ENCODE assay signal across 8 mouse cellular contexts in genomic region chr15:102470183-102470604, GRCm38 (mm10). TPM values are rescaled to one million over a fixed set of nuclear protein-coding genes. Genes with fewer than 3 reads are reported as not detected.
DNase-seq lines count a peak whose midpoint lies in the region; ATAC-seq and TF ChIP-seq lines count a peak whose summit lies in the region.

Gene Pcbp2, plus strand, starts transcription at chr15:102470539.

- ATAC-seq in cerebellum, adult (ENCODE audit: insufficient number of reproducible peaks, low FRiP score, low TSS enrichment) = peak; percentile 99
- ATAC-seq in forebrain, embryonic 13.5 days = peak; percentile 99
- peak; percentile 97 for ATAC-seq in liver, postnatal 0 days
- peak; percentile 99 for ATAC-seq in neural tube, embryonic 14.5 days (ENCODE audit: low read depth)

- H3K27ac ChIP-seq in ES-Bruce4 (ENCODE audit: insufficient read depth, low read length) = peak within 1 kb of the TSS; percentile 62
- H3K27ac ChIP-seq in forebrain, embryonic 13.5 days = peak within 1 kb of the TSS; percentile 97
- peak within 1 kb of the TSS; percentile 98 for H3K27ac ChIP-seq in liver, postnatal 0 days (ENCODE audit: low read depth)
- peak within 1 kb of the TSS; percentile 93 for H3K27ac ChIP-seq in neural tube, embryonic 14.5 days (ENCODE audit: low read depth, low read length)

- under 1% methylated on average over 35 of the region's 40 CpGs for WGBS in forebrain, embryonic 13.5 days
- WGBS in large intestine, adult 2 months = under 1% methylated on average over 33 of the region's 40 CpGs
- 3% methylated on average over 34 of the region's 40 CpGs for WGBS in liver, postnatal 0 days (ENCODE audit: insufficient replicate concordance)
- WGBS in neural tube, embryonic 14.5 days = 1% methylated on average over 33 of the region's 40 CpGs

- H3K9ac ChIP-seq in ES-Bruce4 (ENCODE audit: low read depth, poor library complexity, severe bottlenecking) = peak within 1 kb of the TSS; percentile 96
- peak within 1 kb of the TSS; percentile 97 for H3K9ac ChIP-seq in forebrain, embryonic 13.5 days
- peak within 1 kb of the TSS; percentile 97 for H3K9ac ChIP-seq in liver, postnatal 0 days (replicated peaks)
- H3K9ac ChIP-seq in neural tube, embryonic 14.5 days (replicated peaks; ENCODE audit: low read depth, low read length) = peak within 1 kb of the TSS; percentile 90

- TF ChIP-seq EP300 in ES-Bruce4 (IDR thresholded peaks at IDR 0.05; ENCODE audit: insufficient read depth, low read depth, low read length) = 0 out of 2 replicates have a peak, but pooled peaks have one; percentile 38
- TF ChIP-seq EP300 in liver, postnatal 0 days (IDR thresholded peaks at IDR 0.05; ENCODE audit: low read depth) = peak; percentile 62

- H3K9me3 ChIP-seq in ES-Bruce4 (replicated peaks; ENCODE audit: control insufficient read depth, insufficient read depth, low read length, poor library complexity, severe bottlenecking) = peaks cover 7% of the 10 kb centered on the region
- no peaks in the 10 kb centered on the region for H3K9me3 ChIP-seq in forebrain, embryonic 13.5 days (replicated peaks)
- H3K9me3 ChIP-seq in liver, postnatal 0 days (ENCODE audit: low read length) = no peaks in the 10 kb centered on the region
- no peaks in the 10 kb centered on the region for H3K9me3 ChIP-seq in neural tube, embryonic 14.5 days (ENCODE audit: control insufficient read depth, low read length)

- TF ChIP-seq POLR2A in ES-Bruce4 (IDR thresholded peaks at IDR 0.05; ENCODE audit: insufficient read depth, low read length) = peak; percentile 22

- H3K4me1 ChIP-seq in ES-Bruce4 (ENCODE audit: control insufficient read depth, insufficient read depth, low read length) = no peaks in the 10 kb centered on the region
- peaks cover 20% of the 10 kb centered on the region for H3K4me1 ChIP-seq in forebrain, embryonic 13.5 days
- peaks cover 10% of the 10 kb centered on the region; the same call in 1 of the 2 replicates for H3K4me1 ChIP-seq in liver, postnatal 0 days (ENCODE audit: insufficient read depth)
- H3K4me1 ChIP-seq in neural tube, embryonic 14.5 days (ENCODE audit: control insufficient read depth, insufficient read depth, low read length) = peaks cover 6% of the 10 kb centered on the region

- peak within 1 kb of the TSS; percentile 76 for H3K4me2 ChIP-seq in forebrain, embryonic 13.5 days
- peak within 1 kb of the TSS; percentile 76 for H3K4me2 ChIP-seq in liver, postnatal 0 days (ENCODE audit: low read depth, low read length)
- peak within 1 kb of the TSS; percentile 65 for H3K4me2 ChIP-seq in neural tube, embryonic 14.5 days (ENCODE audit: low read depth, low read length)

- intact Hi-C loops in heart, postnatal 10 days (cut with DNase I) = loop anchor here (5.0 kb wide), 1 partner anchor 197 kb away; no protein-coding TSS in a partner anchor

- peak; percentile 96 to 97 for DNase-seq in heart, postnatal 10 days
- peak; percentile 85 for DNase-seq in large intestine, adult 2 months (ENCODE audit: low read depth, low spot score)
- peak; percentile 96 for DNase-seq in liver, postnatal 0 days
- peak; percentile 94 for DNase-seq in testis, postnatal 10 days (ENCODE audit: low spot score)

- peaks cover 32% of the 10 kb centered on the region for H3K36me3 ChIP-seq in ES-Bruce4 (ENCODE audit: control insufficient read depth, insufficient read depth, low read length, poor library complexity, severe bottlenecking)
- H3K36me3 ChIP-seq in forebrain, embryonic 13.5 days (ENCODE audit: poor library complexity, severe bottlenecking) = peaks cover 16% of the 10 kb centered on the region
- H3K36me3 ChIP-seq in liver, postnatal 0 days (replicated peaks; ENCODE audit: insufficient read depth, low read length) = peaks cover 25% of the 10 kb centered on the region
- H3K36me3 ChIP-seq in neural tube, embryonic 14.5 days (ENCODE audit: control insufficient read depth, insufficient read depth, low read length) = peaks cover 9% of the 10 kb centered on the region; the same call in 1 of the 2 replicates

- peak; percentile 73 for TF ChIP-seq CTCF in ES-Bruce4 (IDR thresholded peaks at IDR 0.05; ENCODE audit: low read depth, low read length)
- peak; percentile 96 for TF ChIP-seq CTCF in liver, postnatal 0 days (IDR thresholded peaks at IDR 0.05; ENCODE audit: low read depth)

- H3K4me3 ChIP-seq in ES-Bruce4 (ENCODE audit: low read depth, low read length) = peak within 1 kb of the TSS; percentile 90
- H3K4me3 ChIP-seq in forebrain, embryonic 13.5 days = peak within 1 kb of the TSS; percentile 90
- H3K4me3 ChIP-seq in liver, postnatal 0 days (ENCODE audit: low read depth, low read length) = peak within 1 kb of the TSS; percentile 99
- peak within 1 kb of the TSS; percentile 81 for H3K4me3 ChIP-seq in neural tube, embryonic 14.5 days (ENCODE audit: low read depth, low read length)

- no peaks in the 10 kb centered on the region for H3K27me3 ChIP-seq in ES-Bruce4 (ENCODE audit: control insufficient read depth, insufficient read depth, low read length, poor library complexity, severe bottlenecking)
- no peaks in the 10 kb centered on the region for H3K27me3 ChIP-seq in forebrain, embryonic 13.5 days
- H3K27me3 ChIP-seq in liver, postnatal 0 days (ENCODE audit: insufficient read depth, low read length) = no peaks in the 10 kb centered on the region
- H3K27me3 ChIP-seq in neural tube, embryonic 14.5 days (ENCODE audit: control insufficient read depth, insufficient read depth, low read length) = no peaks in the 10 kb centered on the region

RNA-seq across cellular contexts. Expression of gene Pcbp2, which starts in this region (rescaled TPM):
- 1,129 and 1,194 TPM in 2 replicates for polyA plus RNA-seq in ES-Bruce4 (2011; ENCODE audit: insufficient read depth, insufficient read length, low read depth, missing spikeins)
- polyA plus RNA-seq in forebrain, embryonic 13.5 days (2015; fragmentation: Nextera tagmentation; extraction: Ambion mirVana) = 198 and 212 TPM in 2 replicates
- 100 to 1,000 TPM; 547 to 592 TPM for total RNA-seq in heart, postnatal 10 days (2021)
- 449 and 466 TPM in 2 replicates for polyA plus RNA-seq in large intestine, adult 2 months (2012; rRNA removed)
- polyA plus RNA-seq in liver, postnatal 0 days (2015; fragmentation: Nextera tagmentation; extraction: Ambion mirVana) = 68.4 and 70.9 TPM in 2 replicates
- 159 and 160 TPM in 2 replicates for polyA plus RNA-seq in neural tube, embryonic 14.5 days (2014; fragmentation: Nextera tagmentation; extraction: Ambion mirVana)

Comparison
In these comparisons a context has a peak if more than half of its experiments do, and no peak if none do; other contexts are left out.
1. Peak in every context shown above with its lines: DNase-seq, ATAC-seq, H3K4me3 ChIP-seq and H3K27ac ChIP-seq.